Mouse (Mus musculus) heart, postnatal 0 days (tissue): ENCODE measurements around the gene Poll. TPM values are rescaled to one million over a fixed set of nuclear protein-coding genes. Genes with fewer than 3 reads are reported as not detected.

Experiments used
- ATAC-seq: fragments of 200-750 bp; cut with Nextera tagmentation; 2 replicates; pipeline ENCODE4 v1.8.0; 2017; ENCODE audit warnings: low read depth, moderate number of reproducible peaks, moderate library complexity; ENCODE audit not compliant: insufficient read depth
- DNase-seq: peaks from one replicate; pipeline ENCODE4 v3.0.0-alpha.2; 2016; ENCODE audit warnings: low spot score
- H3K27ac ChIP-seq: fragments of 300-500 bp; sonication (generic); 2 replicates; pipeline ENCODE4 v1.5.1; 2014; ENCODE audit warnings: low read depth, mild to moderate bottlenecking
- H3K27me3 ChIP-seq: fragments of 300-500 bp; sonication (generic); 2 replicates; pipeline ENCODE4 v1.6.1; 2014; ENCODE audit warnings: low read length, mixed read lengths; ENCODE audit not compliant: control insufficient read depth, insufficient read depth
- H3K36me3 ChIP-seq: fragments of 300-500 bp; sonication (generic); replicated peaks from 2 replicates; pipeline ENCODE4 v1.6.1; 2014; ENCODE audit warnings: low read length, mixed read lengths; ENCODE audit not compliant: control insufficient read depth, insufficient read depth
- H3K4me1 ChIP-seq: fragments of 300-500 bp; sonication (generic); 2 replicates; pipeline ENCODE4 v1.6.1; 2014; ENCODE audit warnings: antibody characterized with exemption; ENCODE audit not compliant: control insufficient read depth, insufficient read depth
- H3K4me2 ChIP-seq: fragments of 300-500 bp; sonication (generic); 2 replicates; pipeline ENCODE4 v1.6.1; 2014; ENCODE audit warnings: low read depth, mild to moderate bottlenecking, low read length, moderate library complexity
- H3K4me3 ChIP-seq: fragments of 300-500 bp; sonication (generic); 2 replicates; pipeline ENCODE4 v1.5.1; 2014; ENCODE audit warnings: low read depth, low read length
- H3K9ac ChIP-seq: fragments of 300-500 bp; sonication (generic); replicated peaks from 2 replicates; pipeline ENCODE4 v1.6.1; 2014; ENCODE audit warnings: low read depth, low read length, mixed read lengths
- H3K9me3 ChIP-seq: fragments of 300-500 bp; sonication (generic); replicated peaks from 2 replicates; pipeline ENCODE4 v1.6.1; 2016; ENCODE audit warnings: low read length; ENCODE audit not compliant: control insufficient read depth
- CTCF ChIP-seq: IDR thresholded peaks from 2 replicates; pipeline ENCODE4 v1.5.1; 2016; ENCODE audit warnings: antibody characterized with exemption, control low read depth, low read depth
- EP300 ChIP-seq: IDR thresholded peaks from 2 replicates; pipeline ENCODE4 v1.6.1; 2016; ENCODE audit warnings: antibody characterized with exemption, low read depth
- WGBS: fragments of 180-500 bp; shearing (Covaris S2); extraction: QIAGEN DNeasy Blood & Tissue Kit; methylation state at CpG from one replicate; pipeline ENCODE4 v1.1.7; 2014; 5-methylcytosine and 5-hydroxymethylcytosine counted together
- polyA plus RNA-seq: library from polyadenylated mRNA; unstranded; fragments of >200 nt; fragmentation: Nextera tagmentation; extraction: Ambion mirVana; gene quantifications from 2 replicates; pipeline ENCODE4 v1.2.1, GENCODE M21; 2015
- total RNA-seq: library from RNA; depleted of rRNA; stranded (reverse); fragments of >200 nt; gene quantifications from 2 replicates; pipeline ENCODE4 v1.2.3, GENCODE M21; 2014; ENCODE audit warnings: low replicate concordance

The Poll gene
- total and polyA plus RNA-seq, 2 experiments from 2014 or later = 9.3 to 12.7 TPM

- H3K4me3 ChIP-seq = no peak overlapping the region
- DNase-seq (no peak), ATAC-seq (no peak)
- no peaks in the 10 kb centered on the region for H3K9me3 ChIP-seq
- no peak overlapping the region for H3K4me2 ChIP-seq
- H3K27ac ChIP-seq = no peak overlapping the region
- no peaks in the 10 kb centered on the region for H3K27me3 ChIP-seq
- H3K4me1 ChIP-seq = peaks cover 19% of the 10 kb centered on the region
- H3K9ac ChIP-seq = no peak overlapping the region
- 64% methylated on average over 7 of the region's 7 CpGs for WGBS
- TF ChIP-seq EP300 (no peak), CTCF (no peak)
- H3K36me3 ChIP-seq = peaks cover 41% of the 10 kb centered on the region
These were observed 32.9 kb downstream of the Poll start for GRCm38 (mm10) chr19:45527382-45527781.

DNA sequence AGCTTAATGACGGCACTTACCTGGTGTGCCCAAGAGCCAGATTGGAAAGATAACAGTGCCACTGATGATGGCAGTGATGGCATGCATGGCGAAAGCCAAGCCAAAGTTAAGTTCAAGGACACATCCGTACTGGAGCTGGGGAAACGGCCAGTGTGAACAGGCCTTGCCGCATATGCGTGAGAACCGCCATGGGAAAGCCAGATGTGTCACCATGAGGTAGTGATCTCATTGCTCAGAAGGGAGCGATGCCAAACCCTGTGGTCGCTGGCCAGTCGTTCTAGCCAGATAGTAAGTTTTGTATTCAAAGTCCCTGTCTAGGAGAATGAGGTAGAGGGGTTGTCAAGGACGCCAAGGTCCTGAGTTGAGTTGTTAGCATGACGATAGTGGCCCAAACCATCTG lies 44.1 kb downstream of the Poll start:
- no peaks in the 10 kb centered on the region for H3K4me1 ChIP-seq
- no peaks in the 10 kb centered on the region for H3K27me3 ChIP-seq
- DNase-seq = no peak
- no peak overlapping the region for H3K27ac ChIP-seq
- ATAC-seq = no peak
- no peaks in the 10 kb centered on the region for H3K9me3 ChIP-seq
- WGBS = 91% methylated on average over 12 of the region's 12 CpGs
- no peak for TF ChIP-seq EP300
- TF ChIP-seq CTCF = no peak
- no peak overlapping the region for H3K4me2 ChIP-seq
- H3K36me3 ChIP-seq = peaks cover 74% of the 10 kb centered on the region
- no peak overlapping the region for H3K9ac ChIP-seq
- no peak overlapping the region for H3K4me3 ChIP-seq

DNA sequence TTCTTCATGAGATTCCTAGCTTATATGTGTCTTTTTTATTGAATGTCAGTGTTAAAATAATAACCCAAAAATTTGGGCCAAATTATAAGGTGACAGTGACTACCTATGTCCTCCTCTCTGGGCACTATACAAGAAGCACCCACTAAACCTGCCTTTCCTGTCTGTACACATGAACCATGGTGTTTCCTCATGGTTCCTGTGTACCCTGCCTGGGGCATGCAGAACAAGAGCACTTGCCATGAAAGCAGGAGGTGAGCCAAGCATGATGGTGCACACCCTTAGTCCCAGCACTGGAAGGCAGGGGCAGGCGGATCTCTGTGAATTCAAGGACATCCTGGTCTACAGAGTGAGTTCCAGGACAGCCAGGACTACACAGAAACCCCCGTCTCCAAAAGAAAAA lies 45.0 kb downstream of the Poll start:
- ATAC-seq (no peak), DNase-seq (no peak)
- Histone ChIP-seq H3K27ac (no peak overlapping the region), H3K9me3 (no peaks in the 10 kb centered on the region), H3K4me2 (no peak overlapping the region), H3K4me3 (no peak overlapping the region), H3K4me1 (no peaks in the 10 kb centered on the region), H3K36me3 (peaks cover 66% of the 10 kb centered on the region), H3K9ac (no peak overlapping the region), H3K27me3 (no peaks in the 10 kb centered on the region)
- no peak for TF ChIP-seq CTCF
- no peak for TF ChIP-seq EP300
- WGBS = 100% methylated on average over 2 of the region's 2 CpGs

GRCm38 (mm10) chr19:45511406-45511805 lies 48.9 kb downstream of the Poll start:
- no peaks in the 10 kb centered on the region for H3K9me3 ChIP-seq
- no peak overlapping the region for H3K27ac ChIP-seq
- H3K9ac ChIP-seq = no peak overlapping the region
- H3K27me3 ChIP-seq = no peaks in the 10 kb centered on the region
- TF ChIP-seq CTCF = no peak
- no peak for TF ChIP-seq EP300
- H3K4me3 ChIP-seq = no peak overlapping the region
- peaks cover 34% of the 10 kb centered on the region for H3K36me3 ChIP-seq
- no peak for DNase-seq
- H3K4me1 ChIP-seq = peaks cover 8% of the 10 kb centered on the region; the same call in 1 of the 2 replicates
- WGBS = 64% methylated on average over 4 of the region's 4 CpGs
- H3K4me2 ChIP-seq = no peak overlapping the region
- ATAC-seq = no peak

DNA sequence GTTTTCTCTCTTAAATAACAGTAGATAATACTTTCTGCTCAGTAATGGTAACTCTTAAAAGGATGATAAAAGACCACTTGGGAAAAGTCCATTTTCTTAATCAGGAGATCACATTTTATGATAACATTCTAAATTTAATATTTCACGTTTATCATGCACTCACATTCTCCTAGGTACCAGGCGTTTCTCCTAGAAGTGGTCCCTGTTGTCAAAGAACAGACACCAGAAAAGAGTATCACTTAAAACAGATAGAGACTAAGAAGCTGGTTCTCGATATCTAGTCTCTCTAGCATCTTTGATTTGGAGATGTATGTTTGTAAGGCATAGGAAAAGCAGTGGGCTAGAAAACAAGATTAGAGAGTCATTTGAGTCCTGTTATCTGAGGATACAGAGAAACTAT lies 49.7 kb downstream of the Poll start:
- H3K9me3 ChIP-seq = no peaks in the 10 kb centered on the region
- TF ChIP-seq CTCF = no peak
- no peak for TF ChIP-seq EP300

DNA sequence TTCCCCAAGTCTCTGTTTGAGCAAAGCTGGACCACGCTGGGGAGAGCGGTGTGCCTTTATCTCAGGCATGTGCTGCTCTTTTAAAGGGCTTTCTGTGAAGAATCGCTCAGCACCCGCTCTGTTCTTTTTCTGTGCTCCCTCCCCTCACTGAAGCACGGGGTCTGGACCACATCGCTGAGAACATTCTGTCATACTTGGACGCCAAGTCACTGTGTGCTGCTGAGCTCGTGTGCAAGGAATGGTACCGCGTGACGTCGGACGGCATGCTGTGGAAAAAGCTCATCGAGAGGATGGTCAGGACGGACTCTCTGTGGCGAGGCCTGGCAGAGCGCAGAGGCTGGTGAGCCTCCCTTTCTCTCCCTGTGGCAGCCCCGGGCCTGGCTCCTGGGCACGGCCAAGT lies 52.8 kb downstream of the Poll start:
- Histone ChIP-seq H3K9me3 (no peaks in the 10 kb centered on the region), H3K4me3 (no peak overlapping the region), H3K27me3 (no peaks in the 10 kb centered on the region), H3K9ac (no peak overlapping the region), H3K36me3 (peaks cover 16% of the 10 kb centered on the region; the same call in 1 of the 2 replicates), H3K27ac (peak overlapping the region; percentile 25; the same call in 1 of the 2 replicates), H3K4me1 (peaks cover 8% of the 10 kb centered on the region; the same call in 1 of the 2 replicates), H3K4me2 (peak overlapping the region; percentile 46)
- ATAC-seq (peak; percentile 94), DNase-seq (peak; percentile 75)
- 26% methylated on average over 19 of the region's 19 CpGs for WGBS
- TF ChIP-seq EP300 (no peak), CTCF (no peak)

More for the DNA sequence above, 49.7 kb downstream of the Poll start:
- DNase-seq = no peak
- Histone ChIP-seq H3K27ac (no peak overlapping the region), H3K4me1 (peaks cover 8% of the 10 kb centered on the region; the same call in 1 of the 2 replicates), H3K27me3 (no peaks in the 10 kb centered on the region), H3K36me3 (peaks cover 28% of the 10 kb centered on the region), H3K4me2 (no peak overlapping the region), H3K9ac (no peak overlapping the region), H3K4me3 (no peak overlapping the region)
- no peak for ATAC-seq
- 65% methylated on average over 3 of the region's 3 CpGs for WGBS
